Mouse (Mus musculus) urinary bladder, adult 18-20 months (tissue): ENCODE measurements around the gene 7530416G11Rik.

Experiments
- DNase-seq, 2 experiments: peaks; one replicate each; pipeline ENCODE4 v3.0.0; 2022; ENCODE audit warnings: low spot score in 2 of 2, mixed read lengths in 2 of 2

Gene 7530416G11Rik

GRCm38 (mm10) chr15:85480630-85481029 lies 22.4 kb downstream of the 7530416G11Rik start:
- no peak for DNase-seq

- DNase-seq, result no peak
These were observed 23.1 kb downstream of the 7530416G11Rik start for GRCm38 (mm10) chr15:85479919-85480318.

GRCm38 (mm10) chr15:85479365-85479764 lies 23.7 kb downstream of the 7530416G11Rik start:
- peak; percentile 25 to 58 for DNase-seq

- peak; percentile 18 to 65 for DNase-seq
These were observed 25.4 kb downstream of the 7530416G11Rik start for GRCm38 (mm10) chr15:85477584-85477983.

GRCm38 (mm10) chr15:85474697-85475096 lies 28.3 kb downstream of the 7530416G11Rik start:
- no peak for DNase-seq

- no peak for DNase-seq
These were observed 33.6 kb downstream of the 7530416G11Rik start for GRCm38 (mm10) chr15:85469401-85469800.

GRCm38 (mm10) chr15:85466456-85467067 lies 36.5 kb downstream of the 7530416G11Rik start:
- DNase-seq, result no peak

GRCm38 (mm10) chr15:85464823-85465565 lies 38.0 kb downstream of the 7530416G11Rik start:
- DNase-seq, result no peak

GRCm38 (mm10) chr15:85464190-85464589 lies 38.8 kb downstream of the 7530416G11Rik start:
- no peak for DNase-seq

GRCm38 (mm10) chr15:85463027-85463790 lies 39.8 kb downstream of the 7530416G11Rik start:
- DNase-seq, result no peak

- DNase-seq, result no peak
These were observed 40.9 kb downstream of the 7530416G11Rik start for GRCm38 (mm10) chr15:85462138-85462537.

GRCm38 (mm10) chr15:85461541-85461940 lies 41.5 kb downstream of the 7530416G11Rik start:
- no peak for DNase-seq

GRCm38 (mm10) chr15:85458631-85459082 lies 44.4 kb downstream of the 7530416G11Rik start:
- DNase-seq, result no peak

GRCm38 (mm10) chr15:85457838-85458237 lies 45.2 kb downstream of the 7530416G11Rik start:
- no peak for DNase-seq

GRCm38 (mm10) chr15:85456891-85457290 lies 46.1 kb downstream of the 7530416G11Rik start:
- no peak for DNase-seq

GRCm38 (mm10) chr15:85446652-85447051 lies 56.4 kb downstream of the 7530416G11Rik start:
- DNase-seq, result no peak
